Mouse (Mus musculus) forebrain, embryonic 16.5 days (tissue): ENCODE data around the gene Eif4h. TPM values are rescaled to one million over a fixed set of nuclear protein-coding genes. Genes with fewer than 3 reads are reported as not detected.

ENCODE experiments used
- ATAC-seq: fragments of 200-750 bp; cut with Nextera tagmentation; 2 replicates; pipeline ENCODE4 v1.8.0; 2017; ENCODE audit warnings: mild to moderate bottlenecking, moderate library complexity
- H3K27ac ChIP-seq: fragments of 300-500 bp; sonication (generic); 2 replicates; pipeline ENCODE4 v1.5.1; 2014; ENCODE audit warnings: low read length, control low read depth
- H3K27me3 ChIP-seq: fragments of 300-500 bp; sonication (generic); replicated peaks from 2 replicates; pipeline ENCODE4 v1.6.1; 2014; ENCODE audit warnings: low read length; ENCODE audit not compliant: control insufficient read depth, insufficient read depth
- H3K36me3 ChIP-seq: fragments of 300-500 bp; sonication (generic); 2 replicates; pipeline ENCODE4 v1.6.1; 2014; ENCODE audit not compliant: control insufficient read depth, insufficient read depth
- H3K4me1 ChIP-seq: fragments of 300-500 bp; sonication (generic); replicated peaks from 2 replicates; pipeline ENCODE4 v1.6.1; 2014; ENCODE audit warnings: low read length; ENCODE audit not compliant: control insufficient read depth, insufficient read depth
- H3K4me2 ChIP-seq: fragments of 300-500 bp; sonication (generic); 2 replicates; pipeline ENCODE4 v1.6.1; 2014; ENCODE audit warnings: mild to moderate bottlenecking, low read length, control low read depth
- H3K4me3 ChIP-seq: fragments of 300-500 bp; sonication (generic); replicated peaks from 2 replicates; pipeline ENCODE4 v1.5.1; 2014; ENCODE audit warnings: mild to moderate bottlenecking, low read length, control low read depth
- H3K9ac ChIP-seq: fragments of 300-500 bp; sonication (generic); replicated peaks from 2 replicates; pipeline ENCODE4 v1.6.1; 2014; ENCODE audit warnings: low read depth, low read length, control low read depth
- H3K9me3 ChIP-seq: fragments of 300-500 bp; sonication (generic); 2 replicates; pipeline ENCODE4 v1.6.1; 2016; ENCODE audit warnings: low read length; ENCODE audit not compliant: control insufficient read depth
- WGBS: fragments of 180-500 bp; shearing (Covaris S2); extraction: QIAGEN DNeasy Blood & Tissue Kit; methylation state at CpG from one replicate; pipeline ENCODE4 v1.1.7; 2014; 5-methylcytosine and 5-hydroxymethylcytosine counted together
- polyA plus RNA-seq: library from polyadenylated mRNA; unstranded; fragments of >200 nt; fragmentation: Nextera tagmentation; extraction: Ambion mirVana; gene quantifications from 2 replicates; pipeline ENCODE4 v1.2.1, GENCODE M21; 2015

Eif4h gene
- polyA plus RNA-seq, 1 experiment from 2014 or later: 405 TPM

- under 1% methylated on average over 85 of the region's 85 CpGs for WGBS
- peak overlapping the region; percentile 99 for H3K9ac ChIP-seq
- no peaks in the 10 kb centered on the region for H3K27me3 ChIP-seq
- H3K4me1 ChIP-seq: peaks cover 14% of the 10 kb centered on the region
- H3K9me3 ChIP-seq: no peaks in the 10 kb centered on the region
- peak overlapping the region; percentile 86 for H3K4me2 ChIP-seq
- H3K36me3 ChIP-seq: peaks cover 13% of the 10 kb centered on the region
- peak overlapping the region; percentile 98 for H3K4me3 ChIP-seq
- peak; percentile 79 for ATAC-seq
- peak overlapping the region; percentile 95 for H3K27ac ChIP-seq
These were observed 625 bp downstream of the Eif4h start for GRCm38 (mm10) chr5:134638461-134639268.

- Histone ChIP-seq H3K27me3 (no peaks in the 10 kb centered on the region), H3K9ac (peak overlapping the region; percentile 99), H3K4me3 (peak overlapping the region; percentile 98), H3K9me3 (no peaks in the 10 kb centered on the region), H3K4me1 (peaks cover 21% of the 10 kb centered on the region), H3K36me3 (peaks cover 13% of the 10 kb centered on the region), H3K4me2 (peak overlapping the region; percentile 86), H3K27ac (peak overlapping the region; percentile 95)
- 31% methylated on average over 5 of the region's 5 CpGs for WGBS
- ATAC-seq: no peak
These were observed 1.4 kb downstream of the Eif4h start for GRCm38 (mm10) chr5:134637820-134638367.

- Histone ChIP-seq H3K9me3 (no peaks in the 10 kb centered on the region), H3K27me3 (no peaks in the 10 kb centered on the region), H3K4me2 (no peak overlapping the region), H3K4me1 (peaks cover 18% of the 10 kb centered on the region), H3K36me3 (peaks cover 16% of the 10 kb centered on the region), H3K4me3 (no peak overlapping the region), H3K9ac (no peak overlapping the region), H3K27ac (no peak overlapping the region)
- ATAC-seq: no peak
- WGBS: 46% methylated on average over 2 of the region's 2 CpGs
These were observed 6.4 kb downstream of the Eif4h start for GRCm38 (mm10) chr5:134632841-134633240.

- Histone ChIP-seq H3K36me3 (peaks cover 19% of the 10 kb centered on the region), H3K9me3 (no peaks in the 10 kb centered on the region)
- no peak for ATAC-seq
These were observed 8.5 kb downstream of the Eif4h start for GRCm38 (mm10) chr5:134630835-134631234.

GRCm38 (mm10) chr5:134629508-134629907 lies 9.8 kb downstream of the Eif4h start:
- Histone ChIP-seq H3K27me3 (no peaks in the 10 kb centered on the region), H3K4me2 (no peak overlapping the region), H3K9ac (no peak overlapping the region), H3K4me1 (peaks cover 10% of the 10 kb centered on the region; the same call in 1 of the 2 replicates), H3K9me3 (no peaks in the 10 kb centered on the region), H3K4me3 (no peak overlapping the region), H3K36me3 (peaks cover 23% of the 10 kb centered on the region), H3K27ac (no peak overlapping the region)
- WGBS: 90% methylated on average over 4 of the region's 4 CpGs
- no peak for ATAC-seq

More at GRCm38 (mm10) chr5:134630835-134631234, 8.5 kb downstream of the Eif4h start:
- Histone ChIP-seq H3K9ac (no peak overlapping the region), H3K27ac (no peak overlapping the region), H3K4me3 (no peak overlapping the region), H3K4me1 (peaks cover 12% of the 10 kb centered on the region; the same call in 1 of the 2 replicates), H3K4me2 (no peak overlapping the region), H3K27me3 (no peaks in the 10 kb centered on the region)

GRCm38 (mm10) chr5:134622069-134622468 lies 17.2 kb downstream of the Eif4h start:
- ATAC-seq: peak; percentile 78
- WGBS: 35% methylated on average over 2 of the region's 2 CpGs

GRCm38 (mm10) chr5:134621099-134621640 lies 18.1 kb downstream of the Eif4h start:
- ATAC-seq: no peak
- Histone ChIP-seq H3K27ac (no peak overlapping the region), H3K4me1 (peaks cover 12% of the 10 kb centered on the region), H3K27me3 (no peaks in the 10 kb centered on the region), H3K36me3 (peaks cover 65% of the 10 kb centered on the region), H3K4me3 (no peak overlapping the region), H3K4me2 (no peak overlapping the region), H3K9ac (no peak overlapping the region), H3K9me3 (no peaks in the 10 kb centered on the region)
- 93% methylated on average over 16 of the region's 16 CpGs for WGBS

More at GRCm38 (mm10) chr5:134622069-134622468, 17.2 kb downstream of the Eif4h start:
- Histone ChIP-seq H3K4me2 (no peak overlapping the region), H3K9ac (no peak overlapping the region), H3K36me3 (peaks cover 69% of the 10 kb centered on the region), H3K4me1 (peaks cover 12% of the 10 kb centered on the region), H3K27ac (peak overlapping the region; percentile 66), H3K27me3 (no peaks in the 10 kb centered on the region), H3K9me3 (no peaks in the 10 kb centered on the region), H3K4me3 (no peak overlapping the region)

GRCm38 (mm10) chr5:134620457-134620856 lies 18.8 kb downstream of the Eif4h start:
- peaks cover 59% of the 10 kb centered on the region for H3K36me3 ChIP-seq
- H3K27ac ChIP-seq: no peak overlapping the region
- no peak overlapping the region for H3K4me3 ChIP-seq
- H3K4me2 ChIP-seq: no peak overlapping the region
- 90% methylated on average over 9 of the region's 9 CpGs for WGBS
- H3K27me3 ChIP-seq: no peaks in the 10 kb centered on the region
- no peak for ATAC-seq
- H3K4me1 ChIP-seq: peaks cover 12% of the 10 kb centered on the region
- H3K9ac ChIP-seq: no peak overlapping the region
- H3K9me3 ChIP-seq: no peaks in the 10 kb centered on the region

GRCm38 (mm10) chr5:134617071-134617470 lies 22.2 kb downstream of the Eif4h start:
- 55% methylated on average over 3 of the region's 3 CpGs for WGBS
- Histone ChIP-seq H3K9ac (no peak overlapping the region), H3K4me1 (peaks cover 6% of the 10 kb centered on the region), H3K27ac (no peak overlapping the region), H3K27me3 (no peaks in the 10 kb centered on the region), H3K9me3 (no peaks in the 10 kb centered on the region), H3K36me3 (peaks cover 42% of the 10 kb centered on the region), H3K4me2 (no peak overlapping the region), H3K4me3 (no peak overlapping the region)
- no peak for ATAC-seq
